ENCODE assay signal across 8 mouse cellular contexts in genomic region chr16:18233919-18234670, GRCm38 (mm10). TPM values are rescaled to one million over a fixed set of nuclear protein-coding genes. Genes with fewer than 3 reads are reported as not detected.
DNase-seq lines count a peak whose midpoint lies in the region; ATAC-seq lines count a peak whose summit lies in the region.

No protein-coding gene starts in this region.

- H3K4me2 ChIP-seq in neural tube, embryonic 11.5 days (ENCODE audit: low read depth): peak overlapping the region; percentile 60
- peak overlapping the region; percentile 82 for H3K4me2 ChIP-seq in embryonic facial prominence, embryonic 11.5 days (ENCODE audit: low read depth, low read length)
- H3K4me2 ChIP-seq in intestine, embryonic 16.5 days (ENCODE audit: low read depth, low read length): peak overlapping the region; percentile 87
- H3K4me2 ChIP-seq in midbrain, embryonic 15.5 days: peak overlapping the region; percentile 82

- H3K9me3 ChIP-seq in neural tube, embryonic 11.5 days (ENCODE audit: control insufficient read depth, low read length): no peaks in the 10 kb centered on the region
- H3K9me3 ChIP-seq in embryonic facial prominence, embryonic 11.5 days (replicated peaks; ENCODE audit: control insufficient read depth, low read length): no peaks in the 10 kb centered on the region
- H3K9me3 ChIP-seq in intestine, embryonic 16.5 days (ENCODE audit: control insufficient read depth, low read length): no peaks in the 10 kb centered on the region
- no peaks in the 10 kb centered on the region for H3K9me3 ChIP-seq in midbrain, embryonic 15.5 days

- DNase-seq in neural tube, embryonic 11.5 days (ENCODE audit: low spot score): no peak
- no peak for DNase-seq in neural tube, embryonic 10.5 days (ENCODE audit: extremely low spot score, low spot score)
- no peak for DNase-seq in embryonic facial prominence, embryonic 11.5 days (ENCODE audit: low spot score)
- no peak for DNase-seq in urinary bladder, adult 18-20 months (ENCODE audit: low spot score in 2 of 2)
- no peak for DNase-seq in right cerebral cortex, postnatal 4 days

- peak overlapping the region; percentile 75 for H3K4me3 ChIP-seq in neural tube, embryonic 11.5 days (ENCODE audit: low read depth, low read length)
- H3K4me3 ChIP-seq in embryonic facial prominence, embryonic 11.5 days (ENCODE audit: low read depth, low read length): peak overlapping the region; percentile 94
- H3K4me3 ChIP-seq in intestine, embryonic 16.5 days (ENCODE audit: low read length): peak overlapping the region; percentile 83
- H3K4me3 ChIP-seq in midbrain, embryonic 15.5 days: peak overlapping the region; percentile 66

- H3K27ac ChIP-seq in neural tube, embryonic 11.5 days (ENCODE audit: low read depth, low read length): no peak overlapping the region
- H3K27ac ChIP-seq in embryonic facial prominence, embryonic 11.5 days (replicated peaks; ENCODE audit: low read depth, low read length): no peak overlapping the region
- H3K27ac ChIP-seq in intestine, embryonic 16.5 days (ENCODE audit: low read length): peak overlapping the region; percentile 82; the same call in 1 of the 2 replicates
- H3K27ac ChIP-seq in midbrain, embryonic 15.5 days: peak overlapping the region; percentile 92

- ATAC-seq in neural tube, embryonic 11.5 days (ENCODE audit: insufficient read depth, low FRiP score, low TSS enrichment): no peak
- ATAC-seq in embryonic facial prominence, embryonic 11.5 days (replicated peaks; ENCODE audit: insufficient number of reproducible peaks, low FRiP score, low TSS enrichment, low read depth): peak; percentile 22; the same call in 1 of the 2 replicates
- ATAC-seq in intestine, embryonic 16.5 days: peak; percentile 16; the same call in 1 of the 2 replicates
- ATAC-seq in midbrain, embryonic 15.5 days (replicated peaks): peak; percentile 22
- ATAC-seq in inflammation-experienced regulatory T-cells, adult 6 months: no peak

- H3K9ac ChIP-seq in neural tube, embryonic 11.5 days (ENCODE audit: low read length): peak overlapping the region; percentile 72
- H3K9ac ChIP-seq in embryonic facial prominence, embryonic 11.5 days (replicated peaks; ENCODE audit: low read length): peak overlapping the region; percentile 85
- peak overlapping the region; percentile 84 for H3K9ac ChIP-seq in intestine, embryonic 16.5 days (ENCODE audit: low read depth, low read length)
- peak overlapping the region; percentile 86 for H3K9ac ChIP-seq in midbrain, embryonic 15.5 days

- no peaks in the 10 kb centered on the region; the same call in 1 of the 2 replicates for H3K36me3 ChIP-seq in neural tube, embryonic 11.5 days (ENCODE audit: control insufficient read depth, insufficient read depth, low read length)
- peaks cover 3% of the 10 kb centered on the region; the same call in 1 of the 2 replicates for H3K36me3 ChIP-seq in embryonic facial prominence, embryonic 11.5 days (replicated peaks; ENCODE audit: control insufficient read depth, insufficient read depth, low read depth, low read length)
- peaks cover 4% of the 10 kb centered on the region; the same call in 1 of the 2 replicates for H3K36me3 ChIP-seq in intestine, embryonic 16.5 days (ENCODE audit: control insufficient read depth, insufficient read depth, low read length)
- H3K36me3 ChIP-seq in midbrain, embryonic 15.5 days (replicated peaks): peaks cover 7% of the 10 kb centered on the region; the same call in 1 of the 2 replicates

- 21% methylated on average over 13 of the region's 13 CpGs for WGBS in neural tube, embryonic 11.5 days
- 20% methylated on average over 13 of the region's 13 CpGs for WGBS in embryonic facial prominence, embryonic 11.5 days
- 16% methylated on average over 13 of the region's 13 CpGs for WGBS in intestine, embryonic 16.5 days
- WGBS in midbrain, embryonic 15.5 days: 21% methylated on average over 13 of the region's 13 CpGs

- H3K4me1 ChIP-seq in neural tube, embryonic 11.5 days (ENCODE audit: control insufficient read depth, insufficient read depth, low read length): peaks cover 5% of the 10 kb centered on the region
- no peaks in the 10 kb centered on the region for H3K4me1 ChIP-seq in embryonic facial prominence, embryonic 11.5 days (ENCODE audit: control insufficient read depth, insufficient read depth, low read length)
- peaks cover 27% of the 10 kb centered on the region for H3K4me1 ChIP-seq in intestine, embryonic 16.5 days (ENCODE audit: control insufficient read depth, insufficient read depth, low read length)
- H3K4me1 ChIP-seq in midbrain, embryonic 15.5 days: peaks cover 44% of the 10 kb centered on the region

- H3K27me3 ChIP-seq in neural tube, embryonic 11.5 days (ENCODE audit: control insufficient read depth, insufficient read depth, low read length): no peaks in the 10 kb centered on the region
- H3K27me3 ChIP-seq in embryonic facial prominence, embryonic 11.5 days (ENCODE audit: control insufficient read depth, insufficient read depth, low read length): no peaks in the 10 kb centered on the region
- no peaks in the 10 kb centered on the region for H3K27me3 ChIP-seq in intestine, embryonic 16.5 days (replicated peaks; ENCODE audit: control insufficient read depth, insufficient read depth, low read length)
- H3K27me3 ChIP-seq in midbrain, embryonic 15.5 days (replicated peaks): no peaks in the 10 kb centered on the region

RNA-seq across cellular contexts. Expression of gene Zdhhc8, which starts 0.8 kb away (rescaled TPM):
- polyA plus RNA-seq in neural tube, embryonic 11.5 days (2014; fragmentation: Nextera tagmentation; extraction: Ambion mirVana): 13.1 and 13.6 TPM in 2 replicates
- polyA plus RNA-seq in embryonic facial prominence, embryonic 11.5 days (2014; fragmentation: Nextera tagmentation; extraction: Ambion mirVana): 9.3 and 11.6 TPM in 2 replicates
- polyA plus RNA-seq in intestine, embryonic 16.5 days (2015; fragmentation: Nextera tagmentation; extraction: Ambion mirVana): 4.1 TPM in 2 replicates
- 15.4 and 19.9 TPM in 2 replicates for polyA plus RNA-seq in midbrain, embryonic 15.5 days (2015; fragmentation: Nextera tagmentation; extraction: Ambion mirVana)
- 1 to 10 TPM in 2 of 3 experiments, under 1 TPM in 1; 0.67 to 1.7 (median 1.5) TPM for polyA plus RNA-seq in inflammation-experienced regulatory T-cells, adult 6 months (2017; shearing (Covaris generic))

RNA-seq across cellular contexts. Expression of gene Trmt2a, which starts 14.4 kb away (rescaled TPM):
- polyA plus RNA-seq in neural tube, embryonic 11.5 days (2014; fragmentation: Nextera tagmentation; extraction: Ambion mirVana): 92.9 and 93.9 TPM in 2 replicates
- 83.6 and 102 TPM in 2 replicates for polyA plus RNA-seq in embryonic facial prominence, embryonic 11.5 days (2014; fragmentation: Nextera tagmentation; extraction: Ambion mirVana)
- 90.8 and 107 TPM in 2 replicates for polyA plus RNA-seq in intestine, embryonic 16.5 days (2015; fragmentation: Nextera tagmentation; extraction: Ambion mirVana)
- 107 and 122 TPM in 2 replicates for polyA plus RNA-seq in midbrain, embryonic 15.5 days (2015; fragmentation: Nextera tagmentation; extraction: Ambion mirVana)
- polyA plus RNA-seq in inflammation-experienced regulatory T-cells, adult 6 months (2017; shearing (Covaris generic)): 10 to 100 TPM; 31.1 to 45.8 (median 38.5) TPM

RNA-seq across cellular contexts. Expression of gene Ranbp1, which starts 14.4 kb away (rescaled TPM):
- 953 and 1,053 TPM in 2 replicates for polyA plus RNA-seq in neural tube, embryonic 11.5 days (2014; fragmentation: Nextera tagmentation; extraction: Ambion mirVana)
- polyA plus RNA-seq in embryonic facial prominence, embryonic 11.5 days (2014; fragmentation: Nextera tagmentation; extraction: Ambion mirVana): 1,220 and 1,409 TPM in 2 replicates
- 419 and 484 TPM in 2 replicates for polyA plus RNA-seq in intestine, embryonic 16.5 days (2015; fragmentation: Nextera tagmentation; extraction: Ambion mirVana)
- 334 and 360 TPM in 2 replicates for polyA plus RNA-seq in midbrain, embryonic 15.5 days (2015; fragmentation: Nextera tagmentation; extraction: Ambion mirVana)
- 100 to 1,000 TPM; 141 to 268 (median 158) TPM for polyA plus RNA-seq in inflammation-experienced regulatory T-cells, adult 6 months (2017; shearing (Covaris generic))

RNA-seq across cellular contexts. Expression of gene Ccdc188, which starts 16.4 kb away (rescaled TPM):
- polyA plus RNA-seq in neural tube, embryonic 11.5 days (2014; fragmentation: Nextera tagmentation; extraction: Ambion mirVana): not detected in 2 replicates
- polyA plus RNA-seq in embryonic facial prominence, embryonic 11.5 days (2014; fragmentation: Nextera tagmentation; extraction: Ambion mirVana): not detected in 2 replicates
- not detected in 2 replicates for polyA plus RNA-seq in intestine, embryonic 16.5 days (2015; fragmentation: Nextera tagmentation; extraction: Ambion mirVana)
- polyA plus RNA-seq in midbrain, embryonic 15.5 days (2015; fragmentation: Nextera tagmentation; extraction: Ambion mirVana): 0.14 TPM in 1 of 2 replicates, not detected in the other
- polyA plus RNA-seq in inflammation-experienced regulatory T-cells, adult 6 months (2017; shearing (Covaris generic)): not detected

RNA-seq across cellular contexts. Expression of gene Gm49776, which starts 24.0 kb away (rescaled TPM):
- 3.6 and 9.2 TPM in 2 replicates for polyA plus RNA-seq in neural tube, embryonic 11.5 days (2014; fragmentation: Nextera tagmentation; extraction: Ambion mirVana)
- polyA plus RNA-seq in embryonic facial prominence, embryonic 11.5 days (2014; fragmentation: Nextera tagmentation; extraction: Ambion mirVana): 0.94 and 2.7 TPM in 2 replicates
- polyA plus RNA-seq in intestine, embryonic 16.5 days (2015; fragmentation: Nextera tagmentation; extraction: Ambion mirVana): 1.7 TPM in 1 of 2 replicates, not detected in the other
- 5.1 TPM in 1 of 2 replicates, not detected in the other for polyA plus RNA-seq in midbrain, embryonic 15.5 days (2015; fragmentation: Nextera tagmentation; extraction: Ambion mirVana)
- not detected for polyA plus RNA-seq in inflammation-experienced regulatory T-cells, adult 6 months (2017; shearing (Covaris generic))

Comparison
In these comparisons a context has a peak if more than half of its experiments do, and no peak if none do; other contexts are left out.
1. ATAC-seq: peak in embryonic facial prominence, embryonic 11.5 days (single experiment), intestine, embryonic 16.5 days (single experiment) and midbrain, embryonic 15.5 days (single experiment); none in neural tube, embryonic 11.5 days (single experiment) and inflammation-experienced regulatory T-cells, adult 6 months (single experiment).
2. H3K27ac ChIP-seq: peak in intestine, embryonic 16.5 days (single experiment) and midbrain, embryonic 15.5 days (single experiment); none in neural tube, embryonic 11.5 days (single experiment) and embryonic facial prominence, embryonic 11.5 days (single experiment).
3. Peak in every context shown above with its lines, with median percentiles within 50 percentile points of each other: H3K4me2 ChIP-seq, H3K4me3 ChIP-seq and H3K9ac ChIP-seq.